Mouse (Mus musculus): ENCODE results near the gene Rsc1a1.

Rsc1a1 gene

GRCm38 (mm10) chr4:141688505-141688904, 3.1 kb upstream of the Rsc1a1 start:
- DNase-seq: no peak

DNA sequence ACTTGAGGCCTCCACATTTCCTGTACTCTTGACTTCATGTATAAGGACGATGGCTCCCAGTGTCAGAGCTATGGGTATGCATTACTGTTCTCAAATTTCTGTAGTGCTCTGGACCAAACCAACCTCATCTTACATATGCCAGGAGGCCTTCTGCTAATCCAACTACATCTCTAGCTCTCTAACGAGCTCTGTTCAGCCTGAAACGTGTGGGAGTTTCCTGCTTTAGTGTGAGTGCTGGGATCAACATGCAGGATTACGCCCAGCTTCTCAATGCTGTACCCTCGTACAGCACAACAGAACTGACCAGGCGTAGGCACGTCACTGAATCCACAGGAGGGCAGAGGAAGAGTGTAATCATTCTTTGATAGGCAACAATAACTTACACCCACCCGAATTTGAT, 1.1 kb upstream of the Rsc1a1 start:
- no peak for DNase-seq

- no peak for DNase-seq
Measured at GRCm38 (mm10) chr4:141686093-141686492, 694 bp upstream of the Rsc1a1 start.

DNA sequence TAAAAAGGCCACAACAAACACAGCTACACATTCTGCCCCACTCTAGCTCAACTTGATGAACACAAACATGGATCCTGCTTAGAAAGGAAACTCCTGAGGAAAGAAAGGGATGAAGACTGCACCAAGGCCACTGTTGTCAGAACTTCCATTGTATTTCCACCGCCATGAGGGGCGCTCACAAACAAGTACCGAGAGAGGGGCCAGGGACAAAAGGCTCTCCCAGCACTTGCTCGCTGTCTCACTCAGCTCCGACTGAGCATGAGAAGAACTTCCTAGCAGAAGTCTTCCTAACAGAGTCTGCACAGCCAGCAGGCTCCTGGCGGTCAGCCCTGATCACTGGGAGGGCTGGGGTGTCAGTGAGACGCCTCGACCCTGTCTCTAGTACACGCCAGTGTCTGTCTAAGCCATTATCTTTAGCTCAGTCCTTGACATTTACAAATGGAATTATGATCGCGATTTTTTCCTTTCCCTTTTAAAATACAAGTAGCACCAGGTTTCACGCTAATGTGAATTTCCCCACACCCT, 2.6 kb downstream of the Rsc1a1 start:
- DNase-seq: no peak

- DNase-seq: no peak
Measured at GRCm38 (mm10) chr4:141681767-141682166, 3.6 kb downstream of the Rsc1a1 start.

- no peak for DNase-seq
Measured at GRCm38 (mm10) chr4:141680892-141681291, 4.5 kb downstream of the Rsc1a1 start.

GRCm38 (mm10) chr4:141679016-141679415, 6.4 kb downstream of the Rsc1a1 start:
- no peak for DNase-seq

GRCm38 (mm10) chr4:141676462-141676979, 8.9 kb downstream of the Rsc1a1 start:
- no peak for DNase-seq

- DNase-seq: no peak
Measured at GRCm38 (mm10) chr4:141672325-141672724, 13.1 kb downstream of the Rsc1a1 start.

- DNase-seq: no peak
Measured at GRCm38 (mm10) chr4:141671389-141671788, 14.0 kb downstream of the Rsc1a1 start.

DNA sequence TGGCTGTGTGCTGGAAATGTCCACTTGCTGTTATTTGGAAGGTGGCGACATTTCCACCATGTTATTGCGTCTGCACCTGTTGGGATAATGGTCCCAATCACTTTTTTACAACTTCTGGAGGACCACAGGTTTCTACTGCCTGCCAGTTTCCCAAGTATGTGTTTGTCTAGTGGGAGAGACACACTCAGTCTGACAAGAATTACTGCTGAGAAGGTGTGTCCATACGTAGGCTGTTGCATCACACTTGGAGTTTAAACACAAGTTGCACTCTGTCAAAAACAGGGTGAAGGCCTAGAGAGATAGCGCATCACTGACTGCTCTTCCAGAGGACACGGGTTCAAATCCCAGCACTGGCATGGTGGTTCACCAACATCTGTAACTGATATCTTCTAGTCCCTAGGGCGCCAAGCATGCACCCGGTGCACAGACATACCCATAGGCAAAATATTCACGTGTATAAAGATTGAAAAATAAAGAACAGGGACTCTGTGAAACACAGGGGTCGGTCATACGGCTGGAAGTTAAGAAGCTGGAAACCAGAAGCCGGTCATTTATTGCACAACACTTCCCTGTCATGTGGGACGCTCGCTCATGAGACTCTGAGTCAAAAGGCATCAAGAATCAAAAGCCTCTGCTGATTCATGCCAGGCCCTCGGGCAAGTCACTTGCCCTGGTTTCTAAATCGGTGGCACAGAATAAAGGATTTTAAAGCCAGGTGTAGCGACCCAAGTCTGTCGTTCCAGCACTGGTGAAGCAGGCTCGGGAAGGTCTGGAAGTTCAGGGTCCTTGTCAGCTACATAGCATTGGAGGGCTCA, 15.3 kb downstream of the Rsc1a1 start:
- no peak for DNase-seq

DNA sequence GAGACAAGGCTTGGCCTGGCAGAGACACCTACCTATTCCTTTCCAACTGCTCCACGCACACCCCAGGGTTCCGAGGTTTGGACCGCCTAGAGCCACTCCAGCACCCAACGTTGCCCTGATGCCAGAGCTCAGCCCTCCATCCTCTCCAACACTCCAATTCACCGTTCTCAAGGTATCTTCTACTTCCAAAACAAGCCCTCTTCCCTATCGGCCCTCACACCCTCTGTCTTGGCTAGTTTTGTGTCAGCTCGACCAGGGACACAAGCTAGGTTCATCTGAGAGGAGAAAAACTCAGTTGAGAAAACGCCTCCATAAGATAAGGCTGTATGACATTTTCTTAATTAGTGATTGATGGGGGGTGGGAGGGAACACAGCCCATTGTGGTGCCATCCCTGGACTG, 20.6 kb downstream of the Rsc1a1 start, which contains the start of gene Plekhm2:
Gene Plekhm2, minus strand, starts transcription at position 101 of the 400 bp plus-strand sequence.
- no peak for DNase-seq

GRCm38 (mm10) chr4:141664011-141664745, 21.2 kb downstream of the Rsc1a1 start:
- peak; percentile 72 to 82 for DNase-seq

- DNase-seq: peak; percentile 27 to 33
Measured at GRCm38 (mm10) chr4:141663122-141663931, 22.1 kb downstream of the Rsc1a1 start.

GRCm38 (mm10) chr4:141660884-141661283, 24.5 kb downstream of the Rsc1a1 start:
- DNase-seq: no peak

- DNase-seq: no peak
Measured at GRCm38 (mm10) chr4:141659739-141660138, 25.7 kb downstream of the Rsc1a1 start.

DNA sequence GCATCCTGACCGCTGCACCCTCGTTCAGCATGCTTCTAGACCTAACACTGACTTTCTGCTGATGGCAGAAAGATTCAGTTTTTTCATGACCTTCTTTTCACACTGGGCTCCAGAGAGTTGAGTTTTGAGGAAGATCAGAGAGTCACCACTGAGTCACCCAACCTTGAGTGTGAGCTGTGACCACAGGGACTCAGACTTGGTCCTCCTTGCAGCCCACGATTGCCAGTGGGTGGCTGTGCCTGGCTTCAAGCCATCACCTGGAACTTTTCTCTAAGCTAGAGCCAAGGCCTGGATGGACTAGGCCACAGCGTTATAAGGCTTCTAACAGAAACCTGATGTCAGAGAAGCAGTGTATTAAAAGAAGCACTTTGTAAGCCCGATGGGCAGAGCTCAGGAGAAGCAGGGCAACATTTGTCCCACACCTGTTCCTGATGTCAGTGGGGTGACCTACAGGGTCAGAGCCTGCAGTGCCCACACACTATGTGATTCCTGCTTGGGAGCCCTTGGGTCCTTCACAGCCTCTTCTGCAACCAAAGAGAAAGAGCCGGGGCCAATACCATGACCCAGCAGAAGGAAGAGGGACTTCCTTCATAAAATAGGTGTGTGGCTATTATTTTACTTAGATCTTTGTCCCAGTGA, 26.4 kb downstream of the Rsc1a1 start:
- no peak for DNase-seq

DNA sequence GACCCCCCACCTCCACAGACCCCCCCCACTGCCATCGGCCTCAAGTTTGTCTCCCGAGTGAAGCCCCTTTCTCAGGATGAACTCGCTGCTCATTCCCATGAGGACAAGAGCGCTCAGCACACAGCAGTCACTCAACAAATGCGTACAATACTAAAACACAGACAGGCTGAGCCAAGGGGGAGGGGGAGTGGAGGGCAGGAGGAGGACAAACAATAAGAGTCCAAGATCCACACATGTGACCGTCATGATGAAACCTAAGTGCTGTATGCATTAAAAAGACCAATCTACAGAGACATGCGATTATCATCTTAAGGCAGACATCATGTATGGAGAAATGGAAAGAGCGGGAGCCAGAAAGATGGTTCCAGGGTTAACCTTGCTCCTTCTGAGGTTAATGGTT, 28.5 kb downstream of the Rsc1a1 start:
- no peak for DNase-seq

GRCm38 (mm10) chr4:141655908-141656608, 29.3 kb downstream of the Rsc1a1 start:
- peak; percentile 39 to 60 for DNase-seq

DNA sequence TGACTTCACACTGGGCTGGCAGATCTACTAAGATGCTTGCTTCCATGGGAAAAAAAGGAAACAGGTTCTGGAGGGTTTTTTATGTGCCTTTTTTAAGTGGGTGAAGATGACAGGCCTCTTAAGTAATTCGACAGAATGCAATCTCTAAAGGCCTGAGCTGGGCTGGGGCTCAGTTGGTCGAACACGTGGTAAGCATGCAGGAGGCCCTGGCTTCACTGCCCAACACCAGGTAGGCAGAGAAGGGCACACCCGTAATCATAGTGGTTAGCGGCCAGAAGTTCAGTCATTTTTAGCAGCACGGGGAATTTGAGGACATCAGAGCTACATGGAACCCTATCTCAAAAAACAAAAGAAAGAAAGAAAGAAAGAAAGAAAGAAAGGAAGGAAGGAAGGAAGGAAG, 30.9 kb downstream of the Rsc1a1 start:
- DNase-seq: no peak

GRCm38 (mm10) chr4:141653813-141654212, 31.6 kb downstream of the Rsc1a1 start:
- no peak for DNase-seq

All from cerebellum, postnatal 36 days (tissue).